Mouse (Mus musculus): ENCODE measurements at regions not wholly inside any gene's neighbourhood (a gene's known extent, or its start where the extent isn't known, plus 50 kb on each side); places are given as distances from the start of the nearest gene placed in this dataset.
"Not testable (repeated sequence)": the region's sequence is repeated elsewhere in the genome, so short reads cannot be mapped to it uniquely, and the experiment has no call there.

- no peak for ATAC-seq (ENCODE audit: insufficient number of reproducible peaks, low FRiP score)
- H3K4me1 ChIP-seq (replicated peaks): no peaks in the 10 kb centered on the region
- no peak overlapping the region for H3K9ac ChIP-seq
- H3K4me3 ChIP-seq: no peak overlapping the region
- no peaks in the 10 kb centered on the region for H3K9me3 ChIP-seq (replicated peaks)
- H3K36me3 ChIP-seq: no peaks in the 10 kb centered on the region
- no peak overlapping the region for H3K4me2 ChIP-seq
- WGBS: 61% methylated on average over 8 of the region's 8 CpGs
- H3K27ac ChIP-seq (ENCODE audit: poor library complexity, severe bottlenecking): no peak overlapping the region
- H3K27me3 ChIP-seq (replicated peaks): no peaks in the 10 kb centered on the region
Observed at GRCm38 (mm10) chr6:117688664-117689178, 152.3 kb upstream of the Zfp637 start.

- Histone ChIP-seq H3K4me2 (no peak overlapping the region), H3K27me3 (replicated peaks) (0 out of 2 replicates have a peak, but pooled peaks cover 4% of the 10 kb centered on the region), H3K9ac (no peak overlapping the region), H3K27ac (ENCODE audit: poor library complexity, severe bottlenecking) (no peak overlapping the region), H3K4me3 (no peak overlapping the region), H3K9me3 (replicated peaks) (0 out of 2 replicates have a peak, but pooled peaks cover 4% of the 10 kb centered on the region), H3K4me1 (replicated peaks) (peaks cover 9% of the 10 kb centered on the region; the same call in 1 of the 2 replicates), H3K36me3 (no peaks in the 10 kb centered on the region)
- WGBS: 80% methylated on average over 5 of the region's 5 CpGs
- no peak for ATAC-seq (ENCODE audit: insufficient number of reproducible peaks, low FRiP score)
Observed at GRCm38 (mm10) chr6:117700286-117700685, 140.7 kb upstream of the Zfp637 start.

GRCm38 (mm10) chr6:117701547-117701946 lies 139.4 kb upstream of the Zfp637 start:
- Histone ChIP-seq H3K4me3 (no peak overlapping the region), H3K9me3 (replicated peaks) (0 out of 2 replicates have a peak, but pooled peaks cover 4% of the 10 kb centered on the region), H3K4me1 (replicated peaks) (peaks cover 9% of the 10 kb centered on the region; the same call in 1 of the 2 replicates), H3K4me2 (no peak overlapping the region), H3K27me3 (replicated peaks) (peaks cover 8% of the 10 kb centered on the region; the same call in 1 of the 2 replicates), H3K9ac (no peak overlapping the region), H3K36me3 (no peaks in the 10 kb centered on the region), H3K27ac (ENCODE audit: poor library complexity, severe bottlenecking) (no peak overlapping the region)
- 84% methylated on average over 5 of the region's 5 CpGs for WGBS
- no peak for ATAC-seq (ENCODE audit: insufficient number of reproducible peaks, low FRiP score)

- 66% methylated on average over 2 of the region's 2 CpGs for WGBS
- Histone ChIP-seq H3K4me3 (no peak overlapping the region), H3K27ac (ENCODE audit: poor library complexity, severe bottlenecking) (no peak overlapping the region), H3K36me3 (no peaks in the 10 kb centered on the region), H3K4me1 (replicated peaks) (peaks cover 9% of the 10 kb centered on the region; the same call in 1 of the 2 replicates), H3K4me2 (no peak overlapping the region), H3K9ac (no peak overlapping the region), H3K9me3 (replicated peaks) (0 out of 2 replicates have a peak, but pooled peaks cover 4% of the 10 kb centered on the region), H3K27me3 (replicated peaks) (peaks cover 12% of the 10 kb centered on the region; the same call in 1 of the 2 replicates)
- no peak for ATAC-seq (ENCODE audit: insufficient number of reproducible peaks, low FRiP score)
Observed at GRCm38 (mm10) chr6:117706006-117706405, 135.0 kb upstream of the Zfp637 start.

GRCm38 (mm10) chr6:117709212-117709611 lies 131.8 kb upstream of the Zfp637 start:
- peaks cover 8% of the 10 kb centered on the region; the same call in 1 of the 2 replicates for H3K27me3 ChIP-seq (replicated peaks)
- H3K9me3 ChIP-seq (replicated peaks): 0 out of 2 replicates have a peak, but pooled peaks cover under 1% of the 10 kb centered on the region
- H3K9ac ChIP-seq: no peak overlapping the region
- H3K4me1 ChIP-seq (replicated peaks): peaks cover 7% of the 10 kb centered on the region; the same call in 1 of the 2 replicates
- H3K27ac ChIP-seq (ENCODE audit: poor library complexity, severe bottlenecking): no peak overlapping the region
- no peak for ATAC-seq (ENCODE audit: insufficient number of reproducible peaks, low FRiP score)
- no peak overlapping the region for H3K4me3 ChIP-seq
- no peaks in the 10 kb centered on the region for H3K36me3 ChIP-seq
- WGBS: 73% methylated on average over 3 of the region's 3 CpGs
- no peak overlapping the region for H3K4me2 ChIP-seq

GRCm38 (mm10) chr6:117715056-117715777 lies 125.8 kb upstream of the Zfp637 start:
- H3K4me1 ChIP-seq (replicated peaks): no peaks in the 10 kb centered on the region
- WGBS: 81% methylated on average over 6 of the region's 6 CpGs
- H3K27me3 ChIP-seq (replicated peaks): no peaks in the 10 kb centered on the region; the same call in 1 of the 2 replicates
- no peaks in the 10 kb centered on the region for H3K36me3 ChIP-seq
- no peak for ATAC-seq (ENCODE audit: insufficient number of reproducible peaks, low FRiP score)
- H3K9me3 ChIP-seq (replicated peaks): no peaks in the 10 kb centered on the region
- H3K27ac ChIP-seq (ENCODE audit: poor library complexity, severe bottlenecking): no peak overlapping the region
- no peak overlapping the region for H3K4me2 ChIP-seq
- H3K4me3 ChIP-seq: no peak overlapping the region
- H3K9ac ChIP-seq: no peak overlapping the region

GRCm38 (mm10) chr6:117716422-117716821 lies 124.6 kb upstream of the Zfp637 start:
- H3K9ac ChIP-seq; H3K4me3 ChIP-seq; H3K4me1 ChIP-seq (replicated peaks); H3K4me2 ChIP-seq; H3K27ac ChIP-seq (ENCODE audit: poor library complexity, severe bottlenecking); H3K9me3 ChIP-seq (replicated peaks); H3K36me3 ChIP-seq; ATAC-seq (ENCODE audit: insufficient number of reproducible peaks, low FRiP score); H3K27me3 ChIP-seq (replicated peaks): not testable (repeated sequence)
- 71% methylated on average over 7 of the region's 40 CpGs for WGBS

- not testable (repeated sequence) for H3K4me2 ChIP-seq; H3K36me3 ChIP-seq; H3K9ac ChIP-seq; ATAC-seq (ENCODE audit: insufficient number of reproducible peaks, low FRiP score); H3K27ac ChIP-seq (ENCODE audit: poor library complexity, severe bottlenecking); H3K9me3 ChIP-seq (replicated peaks); H3K4me1 ChIP-seq (replicated peaks); H3K27me3 ChIP-seq (replicated peaks); H3K4me3 ChIP-seq
Observed at GRCm38 (mm10) chr6:117752338-117752737, 88.6 kb upstream of the Zfp637 start.

- not testable (repeated sequence) for H3K27ac ChIP-seq (ENCODE audit: poor library complexity, severe bottlenecking); H3K9ac ChIP-seq; H3K4me3 ChIP-seq; H3K9me3 ChIP-seq (replicated peaks); H3K27me3 ChIP-seq (replicated peaks); H3K36me3 ChIP-seq; ATAC-seq (ENCODE audit: insufficient number of reproducible peaks, low FRiP score); H3K4me1 ChIP-seq (replicated peaks); H3K4me2 ChIP-seq
- 70% methylated on average over 2 of the region's 2 CpGs for WGBS
Observed at GRCm38 (mm10) chr6:117755682-117756081, 85.3 kb upstream of the Zfp637 start.

GRCm38 (mm10) chr6:117756176-117756575 lies 84.8 kb upstream of the Zfp637 start:
- Histone ChIP-seq H3K4me3 (no peak overlapping the region), H3K4me1 (replicated peaks) (no peaks in the 10 kb centered on the region), H3K9ac (no peak overlapping the region), H3K27ac (ENCODE audit: poor library complexity, severe bottlenecking) (no peak overlapping the region), H3K36me3 (no peaks in the 10 kb centered on the region), H3K9me3 (replicated peaks) (no peaks in the 10 kb centered on the region), H3K27me3 (replicated peaks) (no peaks in the 10 kb centered on the region), H3K4me2 (no peak overlapping the region)
- WGBS: 61% methylated on average over 9 of the region's 9 CpGs
- no peak for ATAC-seq (ENCODE audit: insufficient number of reproducible peaks, low FRiP score)

GRCm38 (mm10) chr6:117758516-117758915 lies 82.5 kb upstream of the Zfp637 start:
- not testable (repeated sequence) for H3K4me2 ChIP-seq; H3K27ac ChIP-seq (ENCODE audit: poor library complexity, severe bottlenecking); H3K4me1 ChIP-seq (replicated peaks); ATAC-seq (ENCODE audit: insufficient number of reproducible peaks, low FRiP score); H3K9me3 ChIP-seq (replicated peaks); H3K36me3 ChIP-seq; H3K4me3 ChIP-seq; H3K27me3 ChIP-seq (replicated peaks); H3K9ac ChIP-seq
- 16% methylated on average over 6 of the region's 6 CpGs for WGBS

All from heart, embryonic 12.5 days (tissue).